Mouse (Mus musculus) heart, embryonic 14.5 days (tissue): ENCODE data around the gene Aspn. TPM values are rescaled to one million over a fixed set of nuclear protein-coding genes. Genes with fewer than 3 reads are reported as not detected.

ENCODE experiments used
- ATAC-seq: fragments of 200-750 bp; cut with Nextera tagmentation; 2 replicates; pipeline ENCODE4 v1.8.0; 2017; ENCODE audit warnings: low read depth, moderate TSS enrichment; ENCODE audit not compliant: insufficient number of reproducible peaks, insufficient read depth, low FRiP score
- H3K27ac ChIP-seq, 2 experiments: fragments of 200-500 bp in 1 of 2; fragments of 300-500 bp in 1 of 2; sonication (generic) in 1 of 2; replicated peaks in 1 of 2; 2 replicates each; pipeline ENCODE4 v1.5.1; 2012 to 2014; ENCODE audit warnings: low read depth in 2 of 2, low read length in 2 of 2, control low read depth in 1 of 2, mild to moderate bottlenecking in 1 of 2, mixed read lengths in 1 of 2; ENCODE audit not compliant: control insufficient read depth in 1 of 2, insufficient read depth in 1 of 2
- H3K27me3 ChIP-seq: fragments of 300-500 bp; sonication (generic); 2 replicates; pipeline ENCODE4 v1.6.1; 2014; ENCODE audit warnings: mild to moderate bottlenecking, low read length, control low read depth; ENCODE audit not compliant: control insufficient read depth, insufficient read depth
- H3K36me3 ChIP-seq: fragments of 300-500 bp; sonication (generic); 2 replicates; pipeline ENCODE4 v1.6.1; 2014; ENCODE audit warnings: mild to moderate bottlenecking, control low read depth, low read length, mixed read lengths; ENCODE audit not compliant: control insufficient read depth, insufficient read depth
- H3K4me1 ChIP-seq, 2 experiments: fragments of 200-500 bp in 1 of 2; fragments of 300-500 bp in 1 of 2; sonication (generic) in 1 of 2; 2 replicates each; pipeline ENCODE4 v1.6.1; 2012 to 2014; ENCODE audit warnings: low read length in 2 of 2, control low read depth in 1 of 2, mixed read lengths in 1 of 2; ENCODE audit not compliant: control insufficient read depth in 2 of 2, insufficient read depth in 2 of 2
- H3K4me2 ChIP-seq: fragments of 300-500 bp; sonication (generic); 2 replicates; pipeline ENCODE4 v1.6.1; 2014; ENCODE audit warnings: mild to moderate bottlenecking, low read length
- H3K4me3 ChIP-seq, 2 experiments: fragments of 200-500 bp in 1 of 2; fragments of 300-500 bp in 1 of 2; sonication (generic) in 1 of 2; 2 replicates each; pipeline ENCODE4 v1.5.1; 2012 to 2014; ENCODE audit warnings: low read length in 2 of 2, mild to moderate bottlenecking in 2 of 2, control low read depth in 1 of 2, low read depth in 1 of 2, moderate library complexity in 1 of 2; ENCODE audit not compliant: control insufficient read depth in 1 of 2, insufficient read depth in 1 of 2
- H3K9ac ChIP-seq: fragments of 300-500 bp; sonication (generic); 2 replicates; pipeline ENCODE4 v1.6.1; 2014; ENCODE audit warnings: mild to moderate bottlenecking, low read length
- H3K9me3 ChIP-seq: fragments of 300-500 bp; sonication (generic); 2 replicates; pipeline ENCODE4 v1.6.1; 2016; ENCODE audit warnings: low read length, control low read depth; ENCODE audit not compliant: control insufficient read depth
- WGBS: fragments of 180-500 bp; shearing (Covaris S2); extraction: QIAGEN DNeasy Blood & Tissue Kit; methylation state at CpG from one replicate; pipeline ENCODE4 v1.1.7; 2014; 5-methylcytosine and 5-hydroxymethylcytosine counted together
- polyA plus RNA-seq: library from polyadenylated mRNA; unstranded; fragments of >200 nt; fragmentation: Nextera tagmentation; extraction: Ambion mirVana; gene quantifications from 2 replicates; pipeline ENCODE4 v1.2.1, GENCODE M21; 2014

The Aspn gene
- 17.9 and 19.9 TPM in 2 replicates for polyA plus RNA-seq

GRCm38 (mm10) chr13:49544279-49544678 is at the start of gene Aspn:
Aspn (plus strand) TSS chr13:49544443.
- Histone ChIP-seq H3K4me2 (peak within 1 kb of the TSS; percentile 40), H3K27ac (peak within 1 kb of the TSS in 1 of 2 experiments; percentile 67; a peak in 2 of 4 replicates), H3K4me1 (peaks cover 2 to 5% of the 10 kb centered on the region in 2 experiments; a peak in 3 of 4 replicates), H3K4me3 (no peak within 1 kb of the TSS), H3K36me3 (no peaks in the 10 kb centered on the region), H3K27me3 (no peaks in the 10 kb centered on the region), H3K9ac (no peak within 1 kb of the TSS), H3K9me3 (no peaks in the 10 kb centered on the region)
- ATAC-seq = no peak
- WGBS = 59% methylated on average over 3 of the region's 3 CpGs

- Histone ChIP-seq H3K4me1 (peaks cover 0 to 8% of the 10 kb centered on the region in 2 experiments; a peak in 1 of 4 replicates), H3K27me3 (no peaks in the 10 kb centered on the region), H3K4me3 (peak within 1 kb of the TSS in 1 of 2 experiments; percentile 12; a peak in 1 of 4 replicates), H3K4me2 (peak within 1 kb of the TSS; percentile 49), H3K9ac (no peak within 1 kb of the TSS), H3K27ac (peak within 1 kb of the TSS in 1 of 2 experiments; percentile 2; a peak in 2 of 4 replicates), H3K9me3 (no peaks in the 10 kb centered on the region), H3K36me3 (no peaks in the 10 kb centered on the region)
- no peak for ATAC-seq
- 64% methylated on average over 4 of the region's 4 CpGs for WGBS
These were observed 39.7 kb upstream of the Aspn start, which contains the start of gene Ecm2 for GRCm38 (mm10) chr13:49504510-49504909. Ecm2 (plus strand) TSS chr13:49504810.

- H3K27me3 ChIP-seq = no peaks in the 10 kb centered on the region
- H3K4me3 ChIP-seq = no peak overlapping the region
- no peak overlapping the region for H3K9ac ChIP-seq
- peak overlapping the region; percentile 49 for H3K4me2 ChIP-seq
- peaks cover 0 to 8% of the 10 kb centered on the region in 2 experiments; a peak in 1 of 4 replicates for H3K4me1 ChIP-seq
- 70% methylated on average over 4 of the region's 4 CpGs for WGBS
- ATAC-seq = no peak
- no peaks in the 10 kb centered on the region for H3K36me3 ChIP-seq
- H3K9me3 ChIP-seq = no peaks in the 10 kb centered on the region
- H3K27ac ChIP-seq = no peak overlapping the region
These were observed 38.5 kb upstream of the Aspn start for GRCm38 (mm10) chr13:49505776-49506175.

GRCm38 (mm10) chr13:49507176-49507575 is 37.1 kb upstream of the Aspn start:
- no peak overlapping the region for H3K9ac ChIP-seq
- no peak for ATAC-seq
- H3K4me2 ChIP-seq = no peak overlapping the region
- no peaks in the 10 kb centered on the region for H3K9me3 ChIP-seq
- H3K36me3 ChIP-seq = no peaks in the 10 kb centered on the region
- 51% methylated on average over 3 of the region's 3 CpGs for WGBS
- H3K27ac ChIP-seq = no peak overlapping the region
- H3K4me1 ChIP-seq = peaks cover 0 to 8% of the 10 kb centered on the region in 2 experiments; a peak in 1 of 4 replicates
- H3K27me3 ChIP-seq = no peaks in the 10 kb centered on the region
- H3K4me3 ChIP-seq = no peak overlapping the region

- no peak for ATAC-seq
- 54% methylated on average over 2 of the region's 2 CpGs for WGBS
- no peak overlapping the region for H3K4me3 ChIP-seq
These were observed 25.5 kb upstream of the Aspn start for GRCm38 (mm10) chr13:49518761-49519160.

GRCm38 (mm10) chr13:49526235-49526634 is 18.0 kb upstream of the Aspn start:
- Histone ChIP-seq H3K4me2 (no peak overlapping the region), H3K9ac (no peak overlapping the region), H3K27ac (no peak overlapping the region), H3K4me3 (no peak overlapping the region), H3K9me3 (no peaks in the 10 kb centered on the region), H3K4me1 (no peaks in the 10 kb centered on the region), H3K27me3 (no peaks in the 10 kb centered on the region), H3K36me3 (0 out of 2 replicates have a peak, but pooled peaks cover 2% of the 10 kb centered on the region)
- WGBS = 80% methylated on average over 2 of the region's 2 CpGs
- ATAC-seq = no peak

More at GRCm38 (mm10) chr13:49518761-49519160, 25.5 kb upstream of the Aspn start:
- Histone ChIP-seq H3K4me2 (no peak overlapping the region), H3K9me3 (no peaks in the 10 kb centered on the region), H3K36me3 (0 out of 2 replicates have a peak, but pooled peaks cover 2% of the 10 kb centered on the region), H3K9ac (no peak overlapping the region), H3K27ac (no peak overlapping the region), H3K27me3 (no peaks in the 10 kb centered on the region), H3K4me1 (no peaks in the 10 kb centered on the region; a peak in 1 of 4 replicates)

GRCm38 (mm10) chr13:49530636-49531035 is 13.6 kb upstream of the Aspn start:
- H3K9me3 ChIP-seq = no peaks in the 10 kb centered on the region
- WGBS = 94% methylated on average over 4 of the region's 4 CpGs
- ATAC-seq = no peak

GRCm38 (mm10) chr13:49536946-49537345 is 7.3 kb upstream of the Aspn start:
- H3K36me3 ChIP-seq = no peaks in the 10 kb centered on the region
- H3K4me2 ChIP-seq = no peak overlapping the region
- H3K4me3 ChIP-seq = no peak overlapping the region
- H3K9ac ChIP-seq = no peak overlapping the region
- no peaks in the 10 kb centered on the region for H3K27me3 ChIP-seq
- no peak overlapping the region for H3K27ac ChIP-seq
- H3K4me1 ChIP-seq = no peaks in the 10 kb centered on the region
- ATAC-seq = no peak
- H3K9me3 ChIP-seq = no peaks in the 10 kb centered on the region
- 97% methylated on average over 1 of the region's 1 CpGs for WGBS

More at GRCm38 (mm10) chr13:49530636-49531035, 13.6 kb upstream of the Aspn start:
- Histone ChIP-seq H3K4me2 (no peak overlapping the region), H3K27me3 (no peaks in the 10 kb centered on the region), H3K9ac (no peak overlapping the region), H3K27ac (no peak overlapping the region), H3K36me3 (no peaks in the 10 kb centered on the region), H3K4me1 (no peaks in the 10 kb centered on the region), H3K4me3 (no peak overlapping the region)
